Mouse (Mus musculus) hindbrain, embryonic 11.5 days (tissue): Measurements from ENCODE around the gene Nrtn. TPM values are rescaled to one million over a fixed set of nuclear protein-coding genes. Genes with fewer than 3 reads are reported as not detected.

ENCODE experiments used
- ATAC-seq: fragments of 200-750 bp; cut with Nextera tagmentation; 2 replicates; pipeline ENCODE4 v1.8.0; 2017; ENCODE audit warnings: mild to moderate bottlenecking, moderate TSS enrichment, moderate library complexity; ENCODE audit not compliant: low FRiP score
- DNase-seq: peaks from one replicate; pipeline ENCODE4 v3.0.0-alpha.2; 2015; ENCODE audit warnings: low spot score
- H3K27ac ChIP-seq: fragments of 300-500 bp; sonication (generic); 2 replicates; pipeline ENCODE4 v1.5.1; 2014; ENCODE audit warnings: mild to moderate bottlenecking, low read depth, low read length
- H3K27me3 ChIP-seq: fragments of 300-500 bp; sonication (generic); 2 replicates; pipeline ENCODE4 v1.6.1; 2014; ENCODE audit warnings: mild to moderate bottlenecking, low read length, moderate library complexity, mixed read lengths; ENCODE audit not compliant: control insufficient read depth, insufficient read depth
- H3K36me3 ChIP-seq: fragments of 300-500 bp; sonication (generic); 2 replicates; pipeline ENCODE4 v1.6.1; 2014; ENCODE audit warnings: mild to moderate bottlenecking, low read length, moderate library complexity, mixed read lengths; ENCODE audit not compliant: control insufficient read depth, insufficient read depth
- H3K4me1 ChIP-seq: fragments of 300-500 bp; sonication (generic); replicated peaks from 2 replicates; pipeline ENCODE4 v1.6.1; 2014; ENCODE audit warnings: low read length, mixed read lengths; ENCODE audit not compliant: control insufficient read depth, insufficient read depth
- H3K4me2 ChIP-seq: fragments of 300-500 bp; sonication (generic); replicated peaks from 2 replicates; pipeline ENCODE4 v1.6.1; 2014; ENCODE audit warnings: mild to moderate bottlenecking, low read depth, low read length
- H3K4me3 ChIP-seq: fragments of 300-500 bp; sonication (generic); 2 replicates; pipeline ENCODE4 v1.5.1; 2014; ENCODE audit warnings: low read depth, low read length
- H3K9ac ChIP-seq: fragments of 300-500 bp; sonication (generic); 2 replicates; pipeline ENCODE4 v1.6.1; 2014; ENCODE audit warnings: low read depth, low read length
- H3K9me3 ChIP-seq: fragments of 300-500 bp; sonication (generic); 2 replicates; pipeline ENCODE4 v1.6.1; 2016; ENCODE audit warnings: low read length; ENCODE audit not compliant: control insufficient read depth
- WGBS: fragments of 180-500 bp; shearing (Covaris S2); extraction: QIAGEN DNeasy Blood & Tissue Kit; methylation state at CpG from one replicate; pipeline ENCODE4 v1.1.7; 2014; 5-methylcytosine and 5-hydroxymethylcytosine counted together
- polyA plus RNA-seq: library from polyadenylated mRNA; unstranded; fragments of >200 nt; fragmentation: Nextera tagmentation; extraction: Ambion mirVana; gene quantifications from 2 replicates; pipeline ENCODE4 v1.2.1, GENCODE M21; 2014

Nrtn gene
- polyA plus RNA-seq = 4.4 and 4.6 TPM in 2 replicates

GRCm38 (mm10) chr17:56757416-56758123 is at the start of gene Nrtn:
Gene Nrtn (minus strand): TSS chr17:56757530.
- Histone ChIP-seq H3K9me3 (no peaks in the 10 kb centered on the region), H3K36me3 (no peaks in the 10 kb centered on the region), H3K9ac (peak within 1 kb of the TSS; percentile 44), H3K4me3 (peak within 1 kb of the TSS; percentile 37), H3K27me3 (peaks cover 50% of the 10 kb centered on the region), H3K4me1 (peaks cover 9% of the 10 kb centered on the region), H3K4me2 (peak within 1 kb of the TSS; percentile 95), H3K27ac (no peak within 1 kb of the TSS)
- ATAC-seq (peak; percentile 53), DNase-seq (peak; percentile 86)
- WGBS = under 1% methylated on average over 48 of the region's 48 CpGs

GRCm38 (mm10) chr17:56805784-56806183 is 48.5 kb upstream of the Nrtn start:
- no peaks in the 10 kb centered on the region for H3K9me3 ChIP-seq
- no peak for ATAC-seq
- H3K9ac ChIP-seq = no peak overlapping the region
- DNase-seq = no peak
- H3K4me3 ChIP-seq = no peak overlapping the region
- H3K4me1 ChIP-seq = peaks cover 7% of the 10 kb centered on the region
- H3K4me2 ChIP-seq = no peak overlapping the region
- no peak overlapping the region for H3K27ac ChIP-seq
- H3K36me3 ChIP-seq = no peaks in the 10 kb centered on the region
- WGBS = 88% methylated on average over 1 of the region's 1 CpGs
- no peaks in the 10 kb centered on the region for H3K27me3 ChIP-seq

GRCm38 (mm10) chr17:56804952-56805351 is 47.6 kb upstream of the Nrtn start:
- H3K27ac ChIP-seq = no peak overlapping the region
- H3K4me2 ChIP-seq = no peak overlapping the region
- no peak for ATAC-seq
- no peaks in the 10 kb centered on the region for H3K9me3 ChIP-seq
- H3K36me3 ChIP-seq = no peaks in the 10 kb centered on the region
- H3K4me1 ChIP-seq = 0 out of 2 replicates have a peak, but pooled peaks cover 1% of the 10 kb centered on the region
- H3K9ac ChIP-seq = no peak overlapping the region
- H3K27me3 ChIP-seq = no peaks in the 10 kb centered on the region
- DNase-seq = no peak
- no peak overlapping the region for H3K4me3 ChIP-seq
- WGBS = 83% methylated on average over 5 of the region's 5 CpGs

GRCm38 (mm10) chr17:56802065-56802464 is 44.7 kb upstream of the Nrtn start:
- no peak overlapping the region for H3K4me3 ChIP-seq
- H3K27me3 ChIP-seq = no peaks in the 10 kb centered on the region
- 84% methylated on average over 8 of the region's 8 CpGs for WGBS
- H3K9me3 ChIP-seq = no peaks in the 10 kb centered on the region
- H3K4me2 ChIP-seq = no peak overlapping the region
- no peaks in the 10 kb centered on the region for H3K4me1 ChIP-seq
- H3K36me3 ChIP-seq = no peaks in the 10 kb centered on the region
- no peak overlapping the region for H3K9ac ChIP-seq
- ATAC-seq (no peak), DNase-seq (no peak)
- no peak overlapping the region for H3K27ac ChIP-seq

- DNase-seq = no peak
- H3K36me3 ChIP-seq = no peaks in the 10 kb centered on the region
- no peaks in the 10 kb centered on the region for H3K4me1 ChIP-seq
- H3K4me3 ChIP-seq = no peak overlapping the region
- H3K27me3 ChIP-seq = no peaks in the 10 kb centered on the region
- 76% methylated on average over 3 of the region's 3 CpGs for WGBS
- no peak overlapping the region for H3K4me2 ChIP-seq
- no peaks in the 10 kb centered on the region for H3K9me3 ChIP-seq
- no peak overlapping the region for H3K9ac ChIP-seq
- ATAC-seq = no peak
- H3K27ac ChIP-seq = no peak overlapping the region
Observed at GRCm38 (mm10) chr17:56799276-56799675, 41.9 kb upstream of the Nrtn start.

- WGBS = 79% methylated on average over 6 of the region's 6 CpGs
Observed at GRCm38 (mm10) chr17:56793614-56794319, 36.4 kb upstream of the Nrtn start.

GRCm38 (mm10) chr17:56792588-56792987 is 35.3 kb upstream of the Nrtn start:
- Histone ChIP-seq H3K4me3 (no peak overlapping the region), H3K4me1 (no peaks in the 10 kb centered on the region), H3K9me3 (no peaks in the 10 kb centered on the region), H3K27ac (no peak overlapping the region), H3K9ac (no peak overlapping the region), H3K27me3 (no peaks in the 10 kb centered on the region), H3K4me2 (no peak overlapping the region), H3K36me3 (no peaks in the 10 kb centered on the region)
- WGBS = 87% methylated on average over 3 of the region's 3 CpGs
- DNase-seq (no peak), ATAC-seq (no peak)

More at GRCm38 (mm10) chr17:56793614-56794319, 36.4 kb upstream of the Nrtn start:
- Histone ChIP-seq H3K27me3 (no peaks in the 10 kb centered on the region), H3K36me3 (no peaks in the 10 kb centered on the region), H3K27ac (no peak overlapping the region), H3K4me3 (no peak overlapping the region), H3K4me1 (no peaks in the 10 kb centered on the region), H3K4me2 (no peak overlapping the region), H3K9me3 (no peaks in the 10 kb centered on the region), H3K9ac (no peak overlapping the region)
- ATAC-seq = no peak
- no peak for DNase-seq

GRCm38 (mm10) chr17:56789286-56789685 is 32.0 kb upstream of the Nrtn start:
- no peak for DNase-seq
- no peaks in the 10 kb centered on the region for H3K36me3 ChIP-seq
- WGBS = 90% methylated on average over 6 of the region's 6 CpGs
- H3K9me3 ChIP-seq = no peaks in the 10 kb centered on the region
- H3K9ac ChIP-seq = no peak overlapping the region
- no peak overlapping the region for H3K4me2 ChIP-seq
- no peaks in the 10 kb centered on the region for H3K4me1 ChIP-seq
- H3K4me3 ChIP-seq = no peak overlapping the region
- no peaks in the 10 kb centered on the region for H3K27me3 ChIP-seq
- no peak for ATAC-seq
- H3K27ac ChIP-seq = no peak overlapping the region

GRCm38 (mm10) chr17:56788886-56789285 is 31.6 kb upstream of the Nrtn start:
- H3K9ac ChIP-seq = no peak overlapping the region
- no peaks in the 10 kb centered on the region for H3K36me3 ChIP-seq
- ATAC-seq (no peak), DNase-seq (no peak)
- H3K4me3 ChIP-seq = no peak overlapping the region
- no peak overlapping the region for H3K27ac ChIP-seq
- no peak overlapping the region for H3K4me2 ChIP-seq
- WGBS = 86% methylated on average over 3 of the region's 3 CpGs
- H3K4me1 ChIP-seq = no peaks in the 10 kb centered on the region
- no peaks in the 10 kb centered on the region for H3K27me3 ChIP-seq
- H3K9me3 ChIP-seq = no peaks in the 10 kb centered on the region
